Mouse (Mus musculus) layer of hippocampus, adult 11-12 months (tissue): ENCODE measurements at regions not wholly inside any gene's neighbourhood (a gene's known extent, or its start where the extent isn't known, plus 50 kb on each side); places are given as distances from the start of the nearest gene placed in this dataset.
A peak's percentile ranks its signal among the peaks of the same experiment; 100 is the strongest.

Source experiments
- DNase-seq: peaks from one replicate; pipeline ENCODE4 v3.0.0; 2022; ENCODE audit warnings: low spot score

DNA sequence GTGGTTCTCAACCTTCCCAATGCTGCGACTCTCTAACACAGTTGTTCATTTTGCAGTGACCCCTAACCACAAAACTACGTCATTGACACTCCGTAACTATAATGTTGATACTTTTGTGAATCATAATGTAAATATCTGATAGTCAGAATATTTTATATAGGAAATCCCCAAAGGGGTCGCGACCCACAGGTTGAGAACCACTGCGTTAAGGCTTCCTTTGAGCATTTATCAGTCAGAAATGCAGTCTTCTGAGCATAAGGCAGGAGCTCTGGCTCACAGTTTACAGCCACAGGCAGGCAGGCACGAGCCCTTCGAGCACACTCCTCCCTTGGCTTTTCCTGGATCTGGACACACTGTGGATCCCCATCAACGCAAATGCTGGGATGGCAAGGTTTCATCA is 57.0 kb downstream of the Nxnl2 start:
- DNase-seq, result no peak

DNA sequence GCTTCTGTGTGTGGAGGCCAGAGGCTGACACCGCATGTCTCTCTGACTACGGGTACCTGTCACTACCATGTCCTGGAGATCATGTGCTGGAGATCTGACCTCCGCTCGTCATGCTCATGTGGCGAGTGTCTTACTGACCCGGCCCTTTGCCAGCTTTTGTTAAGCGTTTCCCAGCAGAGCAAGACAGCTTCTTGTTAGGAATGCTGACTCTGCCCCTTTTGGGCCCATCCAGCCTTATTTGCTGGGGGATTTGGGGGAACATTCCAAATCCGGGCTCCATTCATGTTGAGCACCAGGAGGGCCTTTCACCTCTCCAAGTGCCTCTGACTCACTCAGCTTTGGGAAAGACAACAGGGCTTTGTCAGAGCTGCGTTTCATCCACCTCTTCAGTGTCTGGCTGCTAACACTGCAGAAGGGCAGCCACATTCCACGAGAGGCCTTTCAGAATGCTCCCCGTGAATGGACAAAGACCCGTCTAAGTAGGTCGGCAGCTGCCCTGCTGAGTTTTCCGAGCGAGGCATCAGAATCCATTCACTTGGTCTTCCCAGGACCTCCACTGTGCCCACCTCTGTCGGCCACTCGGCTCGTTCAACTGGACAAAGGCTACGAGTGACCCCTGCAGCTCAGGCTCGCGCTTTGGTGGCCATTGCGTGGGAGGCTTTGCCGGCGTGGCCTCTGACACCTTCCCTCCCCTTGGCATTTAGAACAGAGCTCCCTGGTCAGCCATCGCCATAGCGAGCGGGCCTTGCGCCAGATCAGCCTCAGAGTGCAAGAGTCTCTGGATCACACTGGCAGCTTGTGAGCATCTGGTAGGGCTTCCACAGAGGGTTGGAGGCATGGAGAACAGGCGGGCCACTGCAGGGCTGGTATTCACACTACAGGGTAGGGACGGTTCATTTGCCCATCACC is 58.3 kb downstream of the Nxnl2 start:
- peak; percentile 25 for DNase-seq

DNA sequence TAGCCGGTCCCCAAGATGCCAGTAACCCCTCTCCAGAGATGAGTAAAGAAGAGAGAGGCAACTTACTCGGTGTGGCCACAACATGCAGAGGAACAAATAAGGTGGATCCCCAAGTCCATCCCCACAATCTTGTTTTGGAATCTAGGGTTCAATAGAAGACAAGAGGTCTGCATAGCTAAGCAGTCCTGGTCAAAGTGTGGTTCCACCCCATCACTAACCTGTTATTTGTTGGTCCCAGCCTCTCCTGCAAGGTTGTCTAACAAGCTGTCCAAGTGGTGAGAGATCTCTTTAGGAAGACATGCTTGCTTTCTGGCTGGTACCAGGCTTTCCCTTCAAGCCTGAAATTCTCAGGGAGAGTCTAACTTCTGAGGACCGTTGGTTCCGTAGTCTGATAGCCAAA is 59.0 kb downstream of the Nxnl2 start:
- no peak for DNase-seq

DNA sequence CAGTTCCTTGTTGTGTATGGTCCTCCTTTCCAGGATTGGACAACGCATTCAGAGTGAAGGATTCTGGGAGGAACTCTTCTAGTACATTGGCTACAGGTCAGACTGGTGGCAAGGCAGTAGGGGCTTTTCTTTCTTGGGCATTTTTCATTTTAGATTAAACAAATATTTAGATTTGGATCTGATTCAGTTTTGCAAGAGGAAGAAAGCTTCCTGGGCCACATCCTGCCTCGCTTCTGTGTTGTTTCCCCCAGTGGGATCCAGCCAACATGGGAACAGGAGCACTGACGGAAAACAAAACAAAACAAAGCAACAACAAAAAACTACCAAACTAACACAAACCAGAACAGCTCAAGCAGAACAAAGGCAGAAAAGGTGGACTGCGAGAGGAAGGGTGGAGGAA is 60.8 kb downstream of the Nxnl2 start:
- DNase-seq, result no peak

DNA sequence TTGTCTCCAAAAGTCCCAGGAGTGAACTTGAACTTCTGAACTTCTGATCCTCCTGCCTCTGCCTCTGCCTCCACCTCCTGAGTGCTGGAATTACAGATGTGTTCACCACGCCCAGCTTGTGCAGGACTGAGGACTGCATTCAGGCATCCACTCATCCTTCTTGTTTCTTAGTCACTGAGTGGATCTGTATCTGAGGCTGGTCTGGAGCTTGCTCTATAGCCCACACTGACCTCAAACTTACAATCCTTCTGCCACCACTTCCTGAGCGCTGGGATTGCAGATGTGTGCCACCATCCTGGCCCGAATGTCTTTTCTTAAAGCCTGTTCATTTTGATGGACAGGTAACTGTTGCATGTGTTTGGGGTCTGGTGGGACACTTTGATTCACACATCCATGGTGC is 76.6 kb downstream of the Nxnl2 start:
- no peak for DNase-seq

DNA sequence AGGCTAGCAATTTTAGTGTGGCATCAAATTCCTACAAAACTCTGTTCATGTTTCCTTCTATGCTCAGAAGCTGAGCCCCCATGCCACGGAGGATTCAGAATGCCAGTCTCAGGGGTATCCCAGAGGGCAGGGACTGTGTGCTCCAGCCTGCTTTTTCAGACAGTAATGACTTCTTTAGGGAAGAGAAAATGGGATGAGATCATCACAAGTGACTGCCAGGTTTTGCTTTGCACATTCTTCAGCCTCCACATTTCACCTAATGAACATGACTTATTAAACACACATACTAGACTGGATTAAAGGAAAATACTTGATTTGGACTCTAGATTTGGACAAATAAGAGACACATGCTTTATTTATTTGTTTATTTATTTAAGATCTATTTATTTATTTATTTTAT is 82.5 kb downstream of the Nxnl2 start:
- no peak for DNase-seq

DNA sequence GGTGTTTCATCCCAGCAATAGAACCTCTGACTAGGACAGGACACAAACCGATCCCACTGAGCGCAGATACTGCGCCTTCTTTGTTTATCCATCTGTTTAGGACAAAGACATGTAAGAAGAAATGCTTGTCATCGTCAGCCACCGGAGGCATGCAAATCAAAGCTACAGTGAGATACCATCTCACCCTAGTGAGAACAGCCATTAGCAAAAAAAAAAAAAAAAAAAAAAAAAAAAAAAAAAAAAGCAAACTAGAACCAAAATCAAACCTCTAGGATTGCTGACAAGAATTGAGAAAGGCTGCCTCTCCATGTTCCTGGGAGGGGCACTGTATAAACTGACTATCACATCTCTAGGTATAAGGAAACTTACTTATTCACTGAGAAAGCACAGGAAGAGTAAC is 84.9 kb downstream of the Nxnl2 start:
- no peak for DNase-seq

DNA sequence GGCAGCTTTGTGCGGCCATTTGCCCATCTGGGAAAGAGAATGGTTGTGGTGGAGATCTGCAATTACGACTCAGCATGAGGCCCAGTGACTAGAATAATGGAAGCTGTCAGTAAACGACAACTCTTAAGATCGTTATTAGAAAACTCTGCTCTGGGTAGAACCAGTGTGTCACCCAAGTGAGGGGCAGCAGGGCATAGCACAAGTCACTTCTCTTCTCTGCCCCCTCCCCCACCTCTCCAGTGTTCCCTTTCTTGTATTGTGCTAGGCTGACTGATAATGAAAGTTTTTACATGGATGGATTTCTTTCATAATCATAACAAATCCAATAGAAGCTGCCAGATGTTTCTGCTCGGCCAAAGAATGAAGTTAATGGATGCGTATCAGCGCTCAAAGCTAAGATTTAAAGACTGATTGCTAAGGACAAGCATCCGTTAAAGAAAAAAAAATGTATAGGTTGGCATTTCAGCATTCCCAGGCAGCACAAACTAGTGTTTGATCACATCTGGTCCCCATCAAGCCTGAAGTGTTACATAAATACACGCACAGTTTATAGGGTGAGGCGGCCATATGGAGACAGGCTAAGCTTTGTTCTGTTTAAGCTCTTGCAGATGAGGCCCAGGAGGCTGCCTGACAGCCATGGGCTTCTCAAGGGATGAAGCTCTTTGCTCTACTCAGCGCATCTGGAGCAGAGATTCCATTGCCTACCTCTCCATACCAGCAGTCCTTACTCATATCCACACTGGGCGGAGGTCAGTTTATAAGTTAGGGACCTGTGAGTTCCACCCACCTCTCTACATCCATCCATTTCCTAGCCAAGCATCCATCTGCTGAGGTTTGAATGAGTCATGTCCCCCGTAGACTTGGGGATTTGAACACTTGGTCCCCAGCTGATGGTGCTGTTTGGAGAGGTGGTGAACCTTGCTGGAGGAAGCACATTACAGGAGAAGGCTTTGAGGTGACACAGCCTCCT is 88.2 kb downstream of the Nxnl2 start:
- no peak for DNase-seq

DNA sequence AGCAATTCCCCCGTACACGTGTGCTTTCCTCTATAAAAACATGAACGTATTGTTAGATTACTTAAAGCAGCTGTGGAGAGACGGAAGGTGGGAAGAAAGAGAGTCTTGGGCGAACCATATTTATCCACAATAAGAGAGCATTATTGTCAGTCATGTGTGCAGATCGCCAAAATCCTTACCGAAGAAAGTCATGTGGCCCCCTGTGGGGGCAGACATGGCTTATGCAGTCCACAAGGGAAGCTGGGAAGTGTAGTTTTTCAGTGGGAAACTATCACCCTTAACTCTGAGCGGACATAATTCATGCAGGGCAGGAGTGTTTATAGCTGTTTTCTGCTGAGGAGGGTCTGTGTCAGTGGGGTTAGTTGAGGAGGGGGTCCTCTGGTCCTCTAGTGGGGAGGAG is 90.8 kb downstream of the Nxnl2 start:
- DNase-seq, result peak; percentile 45

DNA sequence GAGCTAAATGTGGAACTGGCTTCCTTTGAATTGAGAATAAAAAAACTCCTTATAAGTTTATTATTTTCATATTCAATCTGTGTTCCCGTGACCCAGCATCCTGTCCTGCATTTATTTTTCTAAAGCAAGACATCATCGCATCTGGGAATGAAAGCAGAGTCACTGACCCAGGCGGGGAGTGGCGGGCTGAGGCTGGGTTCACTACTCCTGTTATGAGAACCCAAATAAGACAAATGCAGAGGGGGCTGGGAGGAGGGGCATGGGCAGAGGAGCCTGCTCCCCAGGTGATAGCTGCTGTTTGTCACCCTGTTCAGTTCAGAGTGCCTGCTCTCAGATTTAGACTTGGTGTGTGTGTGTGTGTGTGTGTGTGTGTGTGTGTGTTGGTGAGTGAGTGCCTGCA is 102.0 kb downstream of the Nxnl2 start:
- no peak for DNase-seq

DNA sequence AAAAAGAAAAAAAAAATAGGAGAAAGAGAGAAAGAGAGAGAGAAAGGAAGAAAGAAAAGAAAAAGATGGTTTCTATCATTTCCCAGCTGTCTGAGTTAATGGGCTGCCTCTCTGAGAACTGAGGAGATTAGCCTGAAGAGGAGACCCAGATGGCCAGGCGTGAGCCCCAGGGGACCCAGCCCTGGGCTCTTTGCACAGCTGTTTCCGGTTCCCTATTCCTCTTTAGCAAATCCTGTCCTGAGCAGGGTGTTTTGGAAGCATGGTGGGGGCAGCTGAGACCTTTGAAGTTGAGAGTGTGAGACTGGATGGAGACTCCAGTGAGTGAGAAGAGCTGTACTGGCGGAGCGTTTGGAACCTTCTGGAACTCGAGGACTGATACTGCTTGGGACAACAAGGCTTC is 103.8 kb downstream of the Nxnl2 start:
- no peak for DNase-seq

DNA sequence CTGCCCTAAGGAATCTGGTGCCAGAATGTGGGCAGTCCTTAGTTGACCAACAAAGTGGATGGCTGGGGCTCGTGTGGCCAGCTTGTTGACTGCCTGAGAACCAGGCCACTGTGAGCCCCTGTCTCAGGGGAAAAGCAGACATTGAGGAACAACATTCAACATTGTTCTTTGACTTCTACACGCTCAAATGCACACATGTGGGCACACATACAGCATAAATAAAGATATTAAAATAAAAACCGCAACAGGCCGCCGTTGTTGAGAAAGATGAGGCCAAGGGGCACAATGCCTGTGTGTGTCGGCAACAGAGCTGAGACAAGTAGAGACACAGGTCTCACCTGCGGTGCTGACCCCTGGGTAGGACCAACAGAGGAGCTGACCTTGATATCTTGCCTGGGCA is 105.8 kb downstream of the Nxnl2 start:
- no peak for DNase-seq

DNA sequence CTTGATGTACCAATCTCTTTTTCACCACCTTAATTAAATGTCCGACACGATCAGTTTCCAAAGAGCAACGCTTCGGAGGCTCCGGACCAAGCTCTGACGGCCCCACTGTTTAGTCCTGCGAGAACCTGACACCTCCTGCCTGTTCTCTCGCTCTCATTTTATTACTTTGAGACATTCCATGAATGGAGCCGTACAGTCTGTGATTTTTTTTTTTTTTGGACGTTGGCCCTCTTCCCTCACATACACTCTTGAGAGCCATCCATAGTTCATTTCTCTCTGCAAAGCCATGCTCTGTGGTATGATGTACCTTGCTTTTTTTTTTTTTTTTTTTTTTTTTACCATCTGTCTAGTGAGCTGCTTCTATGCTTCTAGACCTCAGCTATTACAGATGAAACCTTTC is 106.7 kb downstream of the Nxnl2 start:
- no peak for DNase-seq

DNA sequence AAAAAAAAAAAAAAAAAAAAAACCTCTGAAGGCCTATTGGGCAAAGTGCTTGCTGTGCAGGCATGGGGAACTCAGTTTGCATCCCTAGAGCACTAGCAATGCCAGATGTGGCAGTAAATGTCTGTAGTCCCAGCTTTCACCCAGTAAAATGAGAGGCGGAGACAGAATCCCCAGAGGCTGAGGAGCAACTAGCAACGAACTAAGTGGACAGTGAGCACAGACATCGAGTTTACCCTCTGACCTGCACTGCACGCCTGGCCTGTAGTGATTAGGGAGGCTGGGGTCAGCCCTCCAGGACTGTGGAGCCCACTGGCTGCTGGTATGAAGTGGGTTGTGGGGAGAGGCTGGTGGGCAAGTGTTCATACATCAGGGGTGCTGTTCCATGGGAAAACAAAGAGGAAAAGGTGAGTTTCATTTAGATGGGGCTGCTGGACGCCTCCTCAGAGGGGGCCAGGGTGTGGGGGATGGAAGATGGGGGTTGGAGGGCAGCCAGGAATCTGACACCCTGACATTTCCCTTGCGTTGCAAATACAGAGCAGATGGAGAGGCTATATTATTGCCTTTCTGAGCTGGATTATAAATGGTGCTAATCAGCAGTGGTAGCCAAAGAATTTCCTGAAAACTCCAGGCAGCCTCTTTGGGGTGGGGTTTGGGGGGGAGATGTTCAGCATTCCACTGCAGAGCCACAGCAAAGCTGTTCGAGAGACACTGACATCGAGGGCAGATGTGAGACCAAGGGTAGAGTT is 109.0 kb downstream of the Nxnl2 start:
- no peak for DNase-seq

DNA sequence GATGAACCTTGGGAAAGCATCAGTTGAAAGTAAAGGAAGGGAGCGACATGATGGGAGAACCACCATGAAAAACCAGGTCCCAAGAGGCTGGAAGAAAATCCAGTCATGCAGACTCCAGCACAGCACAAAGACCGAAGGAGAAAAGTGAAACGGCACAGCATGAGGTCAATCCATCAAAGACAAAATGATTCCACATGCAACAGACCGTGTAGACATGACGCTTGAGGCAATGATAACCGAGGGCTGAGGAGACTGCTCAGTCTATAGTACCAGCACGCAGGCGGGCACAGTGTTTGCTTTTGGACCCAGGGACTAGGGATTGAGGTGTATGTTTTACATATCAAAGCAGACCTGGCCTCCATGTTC is 109.5 kb downstream of the Nxnl2 start:
- DNase-seq, result no peak

DNA sequence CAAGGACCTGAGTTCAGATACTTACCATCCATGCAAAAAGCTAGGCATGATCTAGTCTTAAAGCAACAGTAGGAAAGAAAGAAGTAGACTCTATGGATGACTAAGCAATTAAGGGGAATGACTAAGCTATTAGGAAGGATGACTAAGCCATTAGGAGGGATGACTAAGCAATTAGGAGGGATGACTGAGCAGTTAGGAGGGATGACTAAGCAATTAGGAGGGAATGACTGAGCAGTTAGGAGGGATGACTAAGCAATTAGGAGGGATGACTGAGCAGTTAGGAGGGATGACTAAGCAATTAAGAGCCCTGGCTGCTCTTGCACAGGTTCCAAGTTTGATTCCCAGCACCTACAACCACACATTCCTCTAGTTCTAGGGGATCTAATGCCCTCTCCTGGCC is 113.9 kb downstream of the Nxnl2 start:
- DNase-seq, result no peak

DNA sequence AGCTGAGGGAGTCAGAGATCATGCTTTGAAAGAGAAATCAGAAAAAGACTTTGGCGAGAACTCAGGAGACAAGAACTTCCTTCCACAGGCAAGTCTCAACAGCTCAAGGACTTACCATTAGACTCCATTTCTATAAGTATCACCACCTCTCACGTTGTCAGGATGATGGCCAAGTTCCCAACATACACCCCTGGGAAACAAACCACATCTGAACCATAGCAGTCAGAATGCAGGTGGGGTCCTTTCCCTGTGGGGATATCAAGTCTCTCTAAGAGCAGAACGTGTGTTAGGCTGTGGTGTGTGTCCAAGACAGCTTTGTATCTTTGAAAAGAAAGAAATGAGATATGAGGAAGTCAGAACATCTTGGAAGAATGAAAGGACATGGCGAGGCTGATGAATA is 118.6 kb downstream of the Nxnl2 start:
- DNase-seq, result no peak

DNA sequence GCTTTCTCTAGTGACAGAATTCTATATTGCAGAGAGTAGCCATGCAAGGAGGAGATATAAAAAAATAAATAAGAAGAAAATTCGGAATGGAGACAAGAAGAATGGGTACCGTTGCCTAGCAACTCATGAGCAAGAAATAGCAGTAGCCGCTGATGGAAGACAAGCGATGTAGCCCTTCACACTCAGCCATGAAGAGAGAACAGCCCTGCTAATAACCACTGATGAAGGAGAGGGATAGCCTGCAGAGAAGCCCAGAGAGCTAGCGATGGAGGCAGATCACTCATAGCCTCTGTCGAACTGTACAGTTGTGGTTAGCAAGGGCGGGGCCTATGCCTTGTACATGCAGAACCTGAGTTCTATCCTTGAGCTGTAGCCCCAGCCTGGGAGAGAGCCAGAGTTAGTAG is 118.4 kb upstream of the S1pr3 start:
- DNase-seq, result peak; percentile 9

DNA sequence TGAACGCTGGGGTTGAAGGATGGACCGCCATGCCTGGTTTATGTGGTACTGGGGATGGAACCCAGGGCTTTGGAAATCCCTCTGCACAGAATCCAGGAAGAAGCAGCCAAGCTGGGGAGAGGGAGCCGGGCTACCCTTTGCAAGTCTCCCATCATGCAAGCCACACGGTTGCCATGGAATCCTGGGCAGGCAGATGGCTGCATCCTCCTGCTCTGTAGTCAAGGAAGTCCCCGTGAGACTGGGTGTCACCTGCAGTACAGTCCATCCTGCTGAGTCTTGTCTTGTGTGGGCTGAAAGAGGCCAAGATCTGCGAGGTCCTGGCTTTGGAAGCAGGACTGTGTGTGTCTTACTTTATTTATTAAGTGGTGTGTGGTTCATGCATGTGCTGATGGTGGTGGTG is 117.5 kb upstream of the S1pr3 start:
- DNase-seq, result peak; percentile 10

DNA sequence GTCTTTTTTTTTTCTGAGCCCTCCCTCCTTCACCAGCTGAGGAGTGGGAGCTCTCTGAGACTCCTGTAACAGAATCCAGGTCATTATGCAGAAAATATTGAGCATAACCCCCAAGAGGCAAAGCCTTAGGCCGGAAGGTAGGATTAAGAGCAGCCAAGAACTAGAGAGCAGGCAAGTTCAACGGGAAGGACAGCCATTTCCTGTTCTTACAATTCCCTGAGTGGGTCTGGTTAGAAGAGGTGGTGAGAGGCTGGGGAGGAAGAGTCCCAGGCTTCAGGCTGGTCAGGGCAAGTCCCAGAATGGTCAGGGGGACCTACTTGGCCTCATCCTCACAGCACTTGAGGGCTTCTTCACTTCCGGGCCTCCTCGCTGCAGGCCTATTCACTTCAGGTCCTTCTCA is 115.4 kb upstream of the S1pr3 start:
- no peak for DNase-seq

DNA sequence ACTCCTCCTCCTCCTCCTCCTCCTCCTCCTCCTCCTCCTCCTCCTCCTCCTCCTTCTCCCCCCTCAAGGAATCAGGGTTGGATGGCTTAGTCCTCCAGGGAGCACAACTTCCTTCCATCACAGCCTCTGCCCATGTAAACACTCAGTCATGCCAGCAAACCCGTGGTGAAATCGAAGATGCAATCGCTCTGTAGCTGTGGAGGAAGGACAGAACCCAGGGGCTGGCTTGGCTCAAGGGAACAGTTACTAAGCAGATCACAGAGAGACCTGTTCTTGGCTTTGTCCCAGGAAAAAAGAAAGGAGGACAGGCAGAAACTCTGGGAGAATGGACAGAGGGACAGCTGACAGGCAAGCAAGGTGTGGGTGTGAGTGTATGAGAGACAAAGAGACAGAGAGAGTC is 112.6 kb upstream of the S1pr3 start:
- DNase-seq, result no peak

DNA sequence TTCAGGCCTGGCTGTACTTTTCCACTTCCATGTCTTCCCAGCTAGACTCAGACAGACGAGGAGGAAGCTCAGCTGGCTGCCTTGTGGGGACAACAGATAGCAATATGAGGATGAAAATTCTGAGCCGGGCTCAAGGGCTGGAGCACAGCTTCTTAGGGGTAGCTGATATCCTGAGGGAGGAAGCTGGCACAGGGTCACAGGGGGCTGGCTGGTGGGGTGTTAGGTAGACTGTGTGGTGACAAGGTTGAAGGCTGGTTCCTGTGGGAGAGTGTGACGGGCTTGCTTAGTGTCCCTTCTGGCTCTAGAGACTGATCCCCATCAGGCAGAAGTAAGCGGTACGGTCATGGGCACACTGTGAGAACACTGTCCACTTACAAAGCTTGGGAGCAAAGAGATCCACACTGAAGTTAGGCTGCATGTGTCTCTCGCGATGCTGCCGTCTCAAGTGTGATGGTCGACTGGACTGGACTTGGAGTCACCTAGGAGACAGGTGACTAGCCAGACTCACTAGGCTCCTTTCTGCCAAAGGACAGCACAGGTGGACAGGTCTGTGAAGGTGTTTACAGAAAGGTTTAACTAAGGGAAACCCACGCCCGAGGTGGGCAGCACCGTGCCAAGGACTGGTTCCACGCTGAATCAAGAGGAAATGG is 111.1 kb upstream of the S1pr3 start:
- no peak for DNase-seq
